Mouse (Mus musculus): Measurements from ENCODE around the gene Grik4. TPM values are rescaled to one million over a fixed set of nuclear protein-coding genes. Genes with fewer than 3 reads are reported as not detected.

Grik4 gene
- polyA plus RNA-seq, 1 experiment from 2014 or later: 0.10 TPM

GRCm38 (mm10) chr9:42503709-42504108 is 440.6 kb downstream of the Grik4 start:
- no peaks in the 10 kb centered on the region for H3K27me3 ChIP-seq (ENCODE audit: control insufficient read depth, insufficient read depth, low read length)
- H3K27ac ChIP-seq (replicated peaks): no peak overlapping the region
- no peaks in the 10 kb centered on the region for H3K9me3 ChIP-seq (ENCODE audit: control insufficient read depth, low read length)
- no peak overlapping the region for H3K4me2 ChIP-seq (replicated peaks; ENCODE audit: low read depth)
- ATAC-seq (ENCODE audit: low FRiP score, low TSS enrichment) (no peak), DNase-seq (ENCODE audit: low spot score) (no peak)
- no peak overlapping the region for H3K9ac ChIP-seq (ENCODE audit: low read length)
- TF ChIP-seq EP300 (optimal IDR thresholded peaks at IDR 0.05) (no peak), CTCF (IDR thresholded peaks at IDR 0.05; ENCODE audit: low read depth) (no peak)
- 66% methylated on average over 4 of the region's 4 CpGs for WGBS
- no peaks in the 10 kb centered on the region for H3K4me1 ChIP-seq (replicated peaks; ENCODE audit: control insufficient read depth, insufficient read depth)
- no peaks in the 10 kb centered on the region for H3K36me3 ChIP-seq (ENCODE audit: control insufficient read depth, insufficient read depth, low read length)
- no peak overlapping the region for H3K4me3 ChIP-seq (ENCODE audit: low read depth, low read length)

DNA sequence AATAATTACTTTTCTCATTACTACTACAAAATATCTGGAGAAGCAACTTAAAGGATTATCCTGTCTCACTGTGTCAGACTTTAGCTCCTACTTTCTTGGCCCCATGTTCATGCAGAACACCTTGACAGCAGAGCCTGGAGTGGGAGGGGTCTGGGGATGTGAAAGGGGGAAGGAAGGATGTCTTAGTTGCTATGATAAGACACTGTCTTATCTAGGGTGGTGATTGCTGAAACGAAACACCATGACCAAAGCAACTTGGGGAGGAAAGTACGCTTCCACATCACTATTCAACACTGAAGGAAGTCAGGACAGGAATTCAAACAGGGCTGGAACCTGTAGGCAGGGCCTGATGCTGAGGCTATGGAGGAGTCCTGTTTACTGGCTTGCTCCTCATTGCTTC is 448.0 kb downstream of the Grik4 start:
- H3K27ac ChIP-seq (replicated peaks): no peak overlapping the region
- H3K36me3 ChIP-seq (ENCODE audit: control insufficient read depth, insufficient read depth, low read length): no peaks in the 10 kb centered on the region
- no peak for ATAC-seq (ENCODE audit: low FRiP score, low TSS enrichment)
- H3K9me3 ChIP-seq (ENCODE audit: control insufficient read depth, low read length): no peaks in the 10 kb centered on the region
- no peak for TF ChIP-seq EP300 (optimal IDR thresholded peaks at IDR 0.05)
- no peak for TF ChIP-seq CTCF (IDR thresholded peaks at IDR 0.05; ENCODE audit: low read depth)
- no peak overlapping the region for H3K4me2 ChIP-seq (replicated peaks; ENCODE audit: low read depth)
- no peak overlapping the region for H3K4me3 ChIP-seq (ENCODE audit: low read depth, low read length)
- WGBS: 68% methylated on average over 2 of the region's 2 CpGs
- H3K4me1 ChIP-seq (replicated peaks; ENCODE audit: control insufficient read depth, insufficient read depth): no peaks in the 10 kb centered on the region
- no peaks in the 10 kb centered on the region for H3K27me3 ChIP-seq (ENCODE audit: control insufficient read depth, insufficient read depth, low read length)
- no peak for DNase-seq (ENCODE audit: low spot score)
- no peak overlapping the region for H3K9ac ChIP-seq (ENCODE audit: low read length)

GRCm38 (mm10) chr9:42491780-42492179 is 452.5 kb downstream of the Grik4 start:
- no peak overlapping the region for H3K4me2 ChIP-seq (replicated peaks; ENCODE audit: low read depth)
- H3K27ac ChIP-seq (replicated peaks): no peak overlapping the region
- no peaks in the 10 kb centered on the region for H3K4me1 ChIP-seq (replicated peaks; ENCODE audit: control insufficient read depth, insufficient read depth)
- no peak for DNase-seq (ENCODE audit: low spot score)
- TF ChIP-seq CTCF (IDR thresholded peaks at IDR 0.05; ENCODE audit: low read depth) (no peak), EP300 (optimal IDR thresholded peaks at IDR 0.05) (no peak)
- no peak overlapping the region for H3K4me3 ChIP-seq (ENCODE audit: low read depth, low read length)
- WGBS: 85% methylated on average over 9 of the region's 9 CpGs
- ATAC-seq (ENCODE audit: low FRiP score, low TSS enrichment): no peak
- no peak overlapping the region for H3K9ac ChIP-seq (ENCODE audit: low read length)
- no peaks in the 10 kb centered on the region for H3K9me3 ChIP-seq (ENCODE audit: control insufficient read depth, low read length)
- no peaks in the 10 kb centered on the region for H3K27me3 ChIP-seq (ENCODE audit: control insufficient read depth, insufficient read depth, low read length)
- H3K36me3 ChIP-seq (ENCODE audit: control insufficient read depth, insufficient read depth, low read length): no peaks in the 10 kb centered on the region

GRCm38 (mm10) chr9:42490589-42491382 is 453.5 kb downstream of the Grik4 start:
- H3K4me1 ChIP-seq (replicated peaks; ENCODE audit: control insufficient read depth, insufficient read depth): no peaks in the 10 kb centered on the region
- H3K9ac ChIP-seq (ENCODE audit: low read length): no peak overlapping the region
- TF ChIP-seq EP300 (optimal IDR thresholded peaks at IDR 0.05): no peak
- no peak for TF ChIP-seq CTCF (IDR thresholded peaks at IDR 0.05; ENCODE audit: low read depth)
- no peaks in the 10 kb centered on the region for H3K27me3 ChIP-seq (ENCODE audit: control insufficient read depth, insufficient read depth, low read length)
- DNase-seq (ENCODE audit: low spot score) (no peak), ATAC-seq (ENCODE audit: low FRiP score, low TSS enrichment) (no peak)
- no peak overlapping the region for H3K27ac ChIP-seq (replicated peaks)
- no peak overlapping the region for H3K4me2 ChIP-seq (replicated peaks; ENCODE audit: low read depth)
- no peaks in the 10 kb centered on the region for H3K36me3 ChIP-seq (ENCODE audit: control insufficient read depth, insufficient read depth, low read length)
- H3K4me3 ChIP-seq (ENCODE audit: low read depth, low read length): no peak overlapping the region
- H3K9me3 ChIP-seq (ENCODE audit: control insufficient read depth, low read length): no peaks in the 10 kb centered on the region
- 57% methylated on average over 16 of the region's 16 CpGs for whole genome bisulfite sequencing

DNA sequence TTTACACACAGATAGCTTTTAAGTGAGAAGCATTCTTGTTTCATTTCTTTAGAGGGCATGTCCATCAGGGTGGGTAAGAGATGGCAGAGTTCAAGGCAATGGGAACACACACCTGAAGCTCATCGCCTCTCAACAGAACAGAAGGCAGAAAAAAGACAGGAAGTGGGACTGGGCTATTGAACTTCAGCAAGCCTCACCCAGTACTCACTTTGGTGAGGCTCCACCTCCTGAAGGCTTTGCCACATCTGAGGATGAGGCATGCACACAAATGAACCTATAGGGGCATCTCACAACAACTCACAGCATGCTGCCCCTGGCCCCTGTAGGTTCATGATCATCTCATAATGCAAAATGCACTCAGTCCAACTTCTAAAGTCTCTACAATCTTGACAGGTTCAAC is 456.2 kb downstream of the Grik4 start:
- no peak overlapping the region for H3K4me3 ChIP-seq (ENCODE audit: low read depth, low read length)
- WGBS: 100% methylated on average over 1 of the region's 1 CpGs
- no peaks in the 10 kb centered on the region for H3K27me3 ChIP-seq (ENCODE audit: control insufficient read depth, insufficient read depth, low read length)
- H3K36me3 ChIP-seq (ENCODE audit: control insufficient read depth, insufficient read depth, low read length): no peaks in the 10 kb centered on the region
- ATAC-seq (ENCODE audit: low FRiP score, low TSS enrichment) (no peak; the same call in 1 of the 2 replicates), DNase-seq (ENCODE audit: low spot score) (no peak)
- H3K4me1 ChIP-seq (replicated peaks; ENCODE audit: control insufficient read depth, insufficient read depth): no peaks in the 10 kb centered on the region
- H3K9ac ChIP-seq (ENCODE audit: low read length): no peak overlapping the region
- TF ChIP-seq EP300 (optimal IDR thresholded peaks at IDR 0.05) (no peak), CTCF (IDR thresholded peaks at IDR 0.05; ENCODE audit: low read depth) (no peak)
- no peak overlapping the region for H3K4me2 ChIP-seq (replicated peaks; ENCODE audit: low read depth)
- no peak overlapping the region for H3K27ac ChIP-seq (replicated peaks)
- no peaks in the 10 kb centered on the region for H3K9me3 ChIP-seq (ENCODE audit: control insufficient read depth, low read length)

- Histone ChIP-seq H3K36me3 (ENCODE audit: control insufficient read depth, insufficient read depth, low read length) (no peaks in the 10 kb centered on the region), H3K4me3 (ENCODE audit: low read depth, low read length) (no peak overlapping the region), H3K9ac (ENCODE audit: low read length) (no peak overlapping the region), H3K9me3 (ENCODE audit: control insufficient read depth, low read length) (no peaks in the 10 kb centered on the region), H3K4me2 (replicated peaks; ENCODE audit: low read depth) (no peak overlapping the region), H3K4me1 (replicated peaks; ENCODE audit: control insufficient read depth, insufficient read depth) (no peaks in the 10 kb centered on the region), H3K27me3 (ENCODE audit: control insufficient read depth, insufficient read depth, low read length) (no peaks in the 10 kb centered on the region), H3K27ac (replicated peaks) (no peak overlapping the region)
- ATAC-seq (ENCODE audit: low FRiP score, low TSS enrichment) (peak; percentile 69), DNase-seq (ENCODE audit: low spot score) (no peak)
- TF ChIP-seq CTCF (IDR thresholded peaks at IDR 0.05; ENCODE audit: low read depth): no peak
- WGBS: 25% methylated on average over 4 of the region's 4 CpGs
These were observed 457.4 kb downstream of the Grik4 start for GRCm38 (mm10) chr9:42486913-42487312.

All from stomach, postnatal 0 days (tissue).